Mouse (Mus musculus) 416B (cell line): ENCODE measurements around the gene Crhr1.

Experiments used
- DNase-seq: peaks from one replicate; pipeline ENCODE4 v3.0.0; 2011; ENCODE audit warnings: low read depth

Gene Crhr1

DNA sequence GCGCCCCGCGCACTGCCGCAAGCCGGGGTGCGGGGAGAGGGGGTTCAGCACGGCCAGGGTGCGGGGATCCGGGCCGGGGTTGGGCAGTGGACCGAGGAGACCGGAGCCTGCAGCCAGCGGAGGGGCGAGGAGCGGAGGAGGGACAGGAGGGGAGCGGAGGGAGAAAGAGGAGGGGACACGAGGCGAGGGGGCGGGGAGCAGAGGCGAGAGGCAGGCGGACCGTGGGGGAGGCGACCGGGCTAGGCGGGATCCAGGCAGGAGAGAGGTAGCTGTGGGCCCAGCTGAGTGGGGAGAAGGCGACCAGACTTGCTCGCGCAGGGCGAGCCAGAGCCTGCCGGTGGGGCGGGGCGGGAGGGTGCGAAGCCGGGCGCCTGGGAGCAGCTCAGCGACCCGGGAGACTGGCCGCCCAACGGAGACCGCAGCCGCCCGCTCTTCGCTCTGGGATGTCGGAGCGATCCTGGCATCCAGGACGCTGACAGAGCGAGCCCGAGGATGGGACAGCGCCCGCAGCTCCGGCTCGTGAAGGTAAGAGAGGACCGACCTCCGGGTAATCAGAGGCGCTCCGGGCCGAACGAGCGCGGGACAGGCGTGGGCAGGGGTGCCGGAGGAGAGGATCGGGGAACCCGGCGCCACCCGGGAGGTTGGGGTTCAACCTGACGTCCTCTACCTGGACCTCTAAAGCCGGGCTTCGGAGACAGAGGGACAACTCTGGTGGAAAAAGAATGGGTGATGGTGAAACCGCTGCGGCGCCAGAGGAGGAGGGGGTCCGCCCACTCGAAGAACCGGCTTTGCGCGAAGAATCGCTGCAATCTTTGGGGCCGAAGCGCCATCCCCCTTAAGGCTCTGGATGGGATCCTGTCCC is at the start of gene Crhr1:
Crhr1 (plus strand) TSS at position 276 of the 862 bp plus-strand sequence.
- DNase-seq = no peak

DNA sequence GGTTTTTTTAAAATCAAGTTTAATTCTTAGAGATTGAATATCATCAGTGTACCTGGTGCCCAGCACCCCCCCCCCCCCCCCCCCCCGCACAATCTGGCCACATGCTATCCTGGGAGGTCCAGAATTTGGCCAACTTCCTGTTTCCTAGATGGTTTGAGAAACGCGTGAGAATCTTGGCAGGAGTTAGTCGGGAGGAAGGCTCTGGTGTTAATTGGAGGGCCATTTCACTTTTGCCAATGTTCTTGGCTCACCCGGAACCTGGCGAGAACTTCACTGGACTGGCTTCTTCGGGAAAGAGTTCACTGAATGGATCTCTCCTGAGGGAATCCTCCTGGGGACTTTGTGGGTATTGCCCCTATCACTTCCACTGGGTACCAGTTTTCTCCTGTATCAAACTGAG is 49.4 kb upstream of the Crhr1 start:
- DNase-seq = no peak

DNA sequence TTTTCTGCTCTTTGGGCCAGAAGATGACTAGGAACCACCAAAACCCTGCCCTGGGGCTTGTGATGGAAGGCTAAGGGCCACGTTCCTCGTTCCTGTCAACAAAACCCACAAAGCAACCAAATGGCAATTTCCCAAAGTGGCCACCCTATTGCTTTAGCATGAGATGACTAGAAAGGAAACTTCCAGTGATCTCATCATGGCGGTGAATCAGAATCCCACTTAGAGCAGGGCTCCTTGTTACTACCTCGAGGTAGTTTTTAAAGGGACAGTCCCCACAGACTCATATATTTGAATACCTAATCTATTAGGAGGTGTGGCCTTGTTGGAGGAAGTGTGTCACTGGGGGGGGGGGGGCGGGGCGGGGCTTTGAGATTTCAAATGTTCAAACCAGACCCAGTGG is 48.9 kb upstream of the Crhr1 start:
- DNase-seq = peak; percentile 3

DNA sequence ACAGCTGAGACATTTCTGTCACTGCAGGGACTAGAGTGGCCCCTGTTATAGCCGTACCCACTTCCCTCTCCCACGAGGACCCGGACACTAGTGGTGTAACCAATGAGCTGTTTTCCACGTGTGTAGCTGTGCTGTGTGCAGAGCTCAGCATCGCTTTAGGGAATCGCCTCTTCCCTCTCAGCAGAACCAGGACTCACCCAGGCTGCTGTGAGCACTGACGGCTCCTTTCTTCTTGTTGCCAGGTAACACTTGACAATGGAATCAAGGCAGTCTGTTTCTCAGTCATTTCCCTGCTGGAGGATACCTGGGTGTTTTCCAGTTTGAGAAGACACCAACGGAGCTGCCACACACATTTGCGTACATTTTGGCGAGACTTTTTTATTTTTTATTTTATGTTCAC is 44.1 kb upstream of the Crhr1 start:
- no peak for DNase-seq

DNA sequence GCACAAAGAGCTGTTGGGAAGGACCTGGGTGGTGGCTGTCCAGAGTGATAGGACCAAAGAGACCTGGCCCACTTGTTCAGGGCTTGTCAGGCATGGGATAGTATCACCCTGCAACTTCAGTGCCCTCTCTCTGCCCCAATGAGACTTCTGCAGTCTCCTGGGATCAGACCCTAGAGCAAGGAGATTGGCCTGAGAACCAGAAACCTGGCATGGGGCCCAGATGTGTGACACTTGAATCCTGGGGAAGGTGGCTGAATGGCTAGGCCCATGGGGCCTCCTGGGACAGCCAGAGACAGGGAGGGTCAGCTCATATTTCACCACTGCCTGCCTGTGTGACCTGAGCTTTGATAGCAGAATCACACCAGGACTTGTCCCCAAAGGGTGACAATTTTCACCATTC is 41.9 kb upstream of the Crhr1 start:
- DNase-seq = no peak

DNA sequence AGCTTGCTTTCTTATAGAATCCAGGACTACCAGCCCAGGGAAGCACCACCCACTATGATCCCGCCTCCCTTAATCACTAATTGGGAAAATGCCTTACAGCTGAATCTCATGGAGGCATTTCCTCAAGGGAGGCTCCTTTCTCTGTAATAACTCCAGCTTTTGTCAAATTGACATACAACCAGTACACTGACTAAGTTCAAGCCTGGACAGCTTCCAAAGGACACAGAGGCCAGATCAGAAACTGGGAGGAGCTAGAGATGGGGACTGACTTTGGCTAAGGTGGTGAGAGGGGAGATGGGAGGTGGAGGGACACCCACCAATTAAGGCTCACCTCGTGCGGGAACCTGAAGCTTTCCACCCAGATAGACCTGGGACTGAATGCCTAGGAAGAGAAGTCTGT is 37.5 kb upstream of the Crhr1 start:
- DNase-seq = no peak

DNA sequence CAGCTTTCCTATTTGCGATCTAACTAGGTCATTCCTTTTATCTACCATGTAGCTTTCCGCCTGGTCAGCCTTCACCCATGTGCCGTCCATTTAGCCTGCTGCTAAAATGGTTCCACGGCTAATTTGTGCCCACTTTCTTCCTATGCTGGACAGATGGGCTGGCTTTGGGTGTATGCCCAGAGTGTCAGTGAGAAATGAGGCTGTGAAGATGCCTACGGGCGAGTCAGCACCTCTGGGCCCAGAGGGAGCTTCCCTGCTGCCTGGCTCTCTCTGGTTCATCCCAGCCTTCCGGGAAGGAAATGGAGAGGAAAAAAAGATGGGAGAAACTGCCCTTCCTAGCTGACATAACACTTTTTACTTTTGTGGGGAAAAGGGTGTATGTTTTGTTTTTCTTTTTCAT is 36.1 kb upstream of the Crhr1 start:
- DNase-seq = no peak

DNA sequence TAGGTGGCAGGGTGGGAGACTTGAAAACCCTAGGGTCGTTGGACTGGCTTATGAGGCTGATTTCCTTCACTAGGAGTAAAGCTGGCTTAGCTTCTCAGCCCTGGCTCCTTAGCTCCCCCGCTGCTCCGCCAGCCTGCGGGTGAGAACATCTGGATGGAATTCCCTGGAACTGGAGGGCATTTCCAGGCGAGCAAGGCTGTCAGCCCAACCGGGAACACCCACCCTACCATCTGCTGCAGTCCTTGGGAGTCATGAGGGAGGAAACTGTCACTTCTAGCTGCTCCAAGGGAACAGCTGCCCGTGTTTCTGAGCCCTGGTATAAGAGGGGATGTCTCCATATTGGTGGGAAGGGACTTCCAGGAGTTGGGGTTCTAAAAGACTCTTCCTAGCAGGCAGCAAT is 33.1 kb upstream of the Crhr1 start:
- no peak for DNase-seq

DNA sequence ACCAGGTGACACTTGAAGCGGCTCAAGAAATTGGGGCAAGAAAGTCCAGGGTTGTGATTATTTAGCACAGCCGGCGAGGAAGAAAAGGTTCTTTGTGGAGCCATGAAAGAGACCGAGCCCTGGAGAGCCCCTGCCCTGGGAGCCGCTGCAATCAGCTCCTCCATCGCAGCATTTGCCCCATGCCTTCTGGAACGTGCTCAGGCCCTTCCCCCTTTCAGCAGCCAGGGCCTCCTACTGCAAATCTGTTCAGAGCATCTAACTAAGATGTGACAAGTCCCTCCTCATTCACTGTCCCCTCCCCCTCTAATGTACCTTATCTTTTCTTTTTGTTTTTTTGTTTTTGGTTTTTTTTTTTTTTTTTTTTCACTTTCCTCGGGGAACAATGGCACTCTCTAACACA is 30.0 kb upstream of the Crhr1 start:
- no peak for DNase-seq

DNA sequence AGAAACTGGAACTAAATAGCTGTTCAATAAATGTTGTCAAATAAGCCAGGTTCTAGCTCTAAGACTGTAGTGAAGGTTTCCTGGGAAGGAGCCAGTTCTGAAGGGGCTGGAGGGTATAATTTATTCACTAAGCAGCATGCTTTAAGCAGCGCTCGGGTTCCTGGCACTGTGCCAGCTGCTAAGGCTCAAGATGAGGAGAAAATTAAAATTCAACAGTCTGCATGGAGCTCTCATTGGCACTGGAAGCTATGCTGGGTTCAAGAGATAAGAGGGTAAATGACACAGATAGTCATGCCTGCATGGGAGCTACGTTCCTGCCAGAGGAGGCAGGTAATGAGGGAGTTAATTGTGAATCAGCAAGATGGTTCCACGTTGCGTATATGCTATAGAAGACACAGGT is 26.3 kb upstream of the Crhr1 start:
- no peak for DNase-seq

DNA sequence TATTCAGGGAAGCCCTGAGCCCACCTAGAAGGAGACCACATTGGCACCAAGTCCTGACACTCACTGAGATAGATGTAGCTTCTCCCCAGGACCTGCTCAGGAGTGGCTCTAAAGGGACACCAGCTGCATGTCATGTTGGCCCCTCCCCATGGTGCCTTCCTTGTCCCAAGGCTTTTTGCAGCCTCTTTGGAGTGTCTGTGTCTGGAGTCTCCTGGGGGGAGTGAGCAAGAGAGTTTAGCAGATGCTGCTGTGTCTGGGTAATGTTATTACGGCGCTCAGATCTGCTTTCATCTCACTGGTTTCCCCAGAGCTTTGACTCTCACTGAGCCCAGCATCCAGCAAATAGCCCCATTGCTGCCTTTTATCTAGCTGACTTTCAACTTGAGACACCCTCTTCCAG is 25.7 kb upstream of the Crhr1 start:
- DNase-seq = no peak

DNA sequence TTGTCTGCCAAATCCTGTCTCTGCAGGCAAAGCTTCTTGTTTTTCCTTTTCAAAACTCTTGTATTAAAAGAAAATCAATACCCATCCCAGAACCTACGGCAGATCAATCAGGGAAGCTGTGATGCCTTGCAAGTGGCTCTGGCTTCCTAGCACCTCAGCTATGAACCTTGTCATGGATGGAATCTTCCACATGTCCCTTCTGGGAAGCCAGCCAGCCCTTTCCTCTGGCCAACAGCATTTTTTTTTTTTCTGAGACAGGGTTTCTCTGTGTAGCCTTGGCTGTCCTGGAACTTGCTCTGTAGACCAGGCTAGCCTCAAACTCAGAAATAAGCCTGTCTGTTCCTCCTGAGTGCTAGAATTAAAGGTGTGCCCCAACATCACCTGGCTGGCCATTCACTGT is 22.3 kb upstream of the Crhr1 start:
- no peak for DNase-seq

DNA sequence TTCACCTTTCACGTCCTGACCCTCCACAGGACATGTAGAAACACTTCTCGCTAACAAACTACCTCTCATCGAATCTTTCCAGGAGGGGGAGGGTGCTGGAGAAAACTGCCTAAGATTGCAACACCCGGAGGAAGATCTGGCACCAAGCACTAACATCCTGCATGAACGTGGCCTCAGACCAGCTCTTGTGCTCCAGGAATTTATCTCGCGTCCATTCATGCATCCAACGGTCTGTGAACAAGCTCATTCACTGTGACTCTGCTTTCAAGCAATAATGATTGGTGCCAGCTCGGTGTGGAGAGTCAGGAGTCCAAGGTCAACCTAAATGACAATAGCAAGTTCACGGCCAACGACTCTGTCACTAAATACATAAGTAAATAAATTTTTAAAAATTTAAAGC is 20.8 kb upstream of the Crhr1 start:
- DNase-seq = no peak

DNA sequence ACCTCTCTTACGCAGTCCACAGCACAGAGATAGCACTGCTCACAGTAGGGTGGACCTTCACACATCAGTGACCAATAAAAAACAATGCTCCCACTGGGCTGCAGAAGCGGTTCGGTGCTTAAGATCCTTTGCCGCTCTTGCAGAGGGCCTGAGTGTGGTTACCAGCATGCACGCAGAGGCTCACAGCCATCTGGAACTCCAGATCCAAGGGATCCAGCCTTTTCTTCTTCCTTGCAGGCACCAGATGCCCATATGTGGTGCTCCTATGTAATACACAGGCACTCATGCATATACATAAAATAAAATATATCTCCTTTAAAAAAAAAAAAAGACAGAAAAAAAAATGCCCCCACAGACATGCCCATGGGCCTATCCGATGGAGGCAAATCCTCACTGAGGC is 19.0 kb upstream of the Crhr1 start:
- DNase-seq = no peak

DNA sequence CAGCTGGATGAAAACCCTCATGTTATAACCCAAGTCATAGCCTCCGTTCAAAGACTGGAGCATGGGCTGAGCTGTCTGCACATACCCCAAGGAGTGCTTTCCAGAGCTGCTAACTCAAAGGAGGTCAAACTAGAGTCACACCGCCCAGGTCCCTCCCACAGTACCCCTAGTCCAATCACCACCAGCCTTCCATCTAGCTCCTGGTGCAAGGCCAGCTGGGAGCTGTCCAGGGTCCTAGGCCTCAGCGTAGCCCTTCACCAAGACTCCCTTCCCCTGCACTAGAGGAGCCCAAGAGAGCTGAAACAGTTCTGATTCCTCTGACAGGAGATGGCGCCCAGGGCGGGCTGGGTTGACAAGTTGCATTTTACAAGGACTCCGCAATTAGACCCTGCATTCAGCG is 18.0 kb upstream of the Crhr1 start:
- peak; percentile 74 for DNase-seq

DNA sequence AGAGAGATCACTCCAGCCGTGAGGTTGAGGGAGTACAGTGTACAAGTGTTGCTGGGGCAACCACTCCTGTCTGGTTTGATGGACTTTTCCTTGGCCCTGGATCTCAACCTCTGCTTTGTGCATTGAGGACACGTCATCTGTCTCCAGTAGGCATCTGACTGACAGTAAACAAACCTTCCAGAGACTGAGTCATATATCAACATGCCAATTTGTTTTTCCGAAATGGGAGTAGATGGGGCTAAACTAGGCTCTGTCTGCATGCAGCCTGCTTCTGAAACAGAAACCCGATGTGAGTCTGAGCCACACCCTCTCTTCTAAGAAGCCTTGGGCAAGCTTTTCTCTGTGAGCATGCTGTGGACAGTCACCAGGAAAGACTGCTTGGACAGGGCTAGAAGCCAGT is 14.3 kb upstream of the Crhr1 start:
- DNase-seq = no peak

DNA sequence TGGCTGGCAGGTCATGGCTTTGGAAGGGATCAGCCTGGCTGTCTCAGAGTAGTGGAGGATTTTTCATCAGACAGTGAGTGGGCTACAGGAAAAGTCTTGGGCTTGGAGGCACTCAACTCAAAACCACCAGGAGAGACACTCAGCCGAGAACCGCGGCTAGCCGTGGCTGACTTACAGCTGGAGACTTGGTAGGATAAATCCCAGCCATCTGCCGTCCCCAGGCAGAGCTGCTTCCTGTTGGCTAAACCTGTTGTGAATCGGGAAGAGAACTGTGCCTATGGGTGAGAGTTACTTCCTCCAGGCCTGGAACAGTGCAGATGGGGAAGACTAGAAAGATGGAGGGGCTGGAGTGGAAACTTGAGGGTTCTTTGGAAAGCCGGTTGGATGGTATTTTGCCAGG is 9.7 kb upstream of the Crhr1 start:
- no peak for DNase-seq

DNA sequence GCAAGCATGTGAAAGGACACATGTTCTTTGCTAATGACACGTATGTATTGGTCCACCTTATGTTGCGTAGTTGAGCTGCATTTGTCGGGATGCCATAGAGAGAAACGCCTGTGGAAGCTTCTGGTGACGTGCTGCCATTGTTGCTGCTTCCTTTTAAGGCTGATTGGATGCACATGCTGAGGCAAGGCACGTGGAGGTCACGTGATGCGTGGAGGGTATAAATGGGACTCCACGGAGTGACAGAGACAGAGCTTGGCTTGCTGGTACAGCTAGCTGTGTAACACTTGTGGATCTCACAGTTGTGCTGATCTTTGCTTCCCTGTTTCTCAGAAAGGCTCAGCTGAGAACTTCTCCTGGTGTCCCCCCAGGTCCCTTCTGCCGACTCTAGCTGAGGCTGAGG is 9.2 kb upstream of the Crhr1 start:
- no peak for DNase-seq

DNA sequence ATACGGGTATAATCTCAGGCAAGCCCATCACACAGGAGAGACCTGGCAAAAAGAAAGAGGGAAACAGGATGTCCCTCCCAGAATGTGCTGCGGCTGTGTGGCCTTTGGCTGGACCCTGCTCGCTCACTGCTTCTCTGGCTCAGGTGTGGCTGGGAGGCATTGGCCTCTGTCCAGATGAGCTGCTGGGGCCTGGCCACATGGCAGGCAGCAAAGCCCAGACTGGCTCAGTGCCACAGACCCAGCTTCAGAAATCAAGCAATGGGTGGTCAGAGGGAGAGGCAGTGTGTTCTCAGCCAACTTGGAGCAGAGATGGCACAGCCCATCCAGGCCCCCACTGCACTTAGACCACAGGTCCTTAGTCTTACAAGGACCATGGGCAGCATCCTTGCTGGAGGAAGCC is 8.1 kb upstream of the Crhr1 start:
- no peak for DNase-seq

DNA sequence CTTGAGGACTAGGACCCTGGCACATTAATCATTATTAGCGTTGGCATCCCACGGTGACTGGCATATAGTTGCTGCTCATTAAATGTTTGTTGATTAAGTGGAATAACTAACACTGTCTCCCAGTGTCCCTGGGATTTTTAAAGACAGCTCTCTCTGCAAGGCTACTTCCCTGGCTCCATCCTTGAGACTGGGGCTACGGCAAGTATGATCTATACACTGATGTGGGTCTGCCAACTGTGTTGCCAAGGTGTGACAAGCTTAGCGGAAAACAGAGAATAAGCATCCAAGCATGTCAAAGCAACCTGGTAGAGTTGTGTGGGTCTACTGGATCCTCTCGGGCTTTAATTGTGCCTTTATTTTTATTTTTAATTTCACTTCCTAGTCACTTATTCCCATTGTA is 3.2 kb upstream of the Crhr1 start:
- DNase-seq = no peak

DNA sequence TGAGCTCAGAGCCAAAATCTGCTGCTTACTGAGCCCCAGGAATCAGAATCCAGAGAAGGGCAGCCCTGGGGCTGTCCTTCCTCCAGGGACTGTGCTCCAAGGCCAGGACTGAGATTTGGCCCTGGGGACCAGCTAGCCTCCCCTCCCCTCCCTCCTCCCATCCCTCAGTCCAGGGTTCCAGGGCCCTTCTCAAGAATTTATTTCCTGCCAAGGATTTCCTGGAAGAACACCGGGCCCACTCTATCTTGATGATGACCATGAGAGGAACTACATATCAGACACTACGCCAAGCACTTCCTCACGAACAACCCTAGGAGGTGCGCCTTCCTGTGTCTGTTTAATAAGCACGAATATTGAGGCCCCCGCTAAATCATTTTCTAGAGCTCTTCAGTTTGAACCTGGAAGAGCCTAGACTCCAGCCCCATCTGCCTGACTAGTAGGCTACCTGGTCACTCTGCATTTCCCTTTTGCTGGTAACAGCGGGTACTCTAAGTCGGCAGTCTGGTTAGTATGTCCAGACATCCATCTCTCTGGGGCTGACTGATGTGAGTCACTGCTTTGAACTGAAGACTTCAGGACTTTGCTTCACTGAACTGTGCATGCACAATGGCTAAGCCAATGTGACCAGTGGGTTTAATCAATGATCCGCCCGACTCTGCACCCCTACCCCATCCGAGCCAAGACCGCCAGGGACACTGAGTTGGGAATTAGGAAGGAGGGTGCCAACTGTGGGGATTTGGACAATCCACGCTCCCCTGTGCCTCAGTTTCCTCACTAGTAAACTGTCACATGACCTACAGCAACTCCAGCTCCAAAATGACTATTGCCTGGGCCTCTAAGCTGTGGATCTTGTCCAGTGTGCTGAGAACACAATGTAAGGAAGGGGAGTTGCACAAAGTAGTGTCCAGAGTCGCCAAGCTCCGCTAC is 1.7 kb upstream of the Crhr1 start:
- no peak for DNase-seq

DNA sequence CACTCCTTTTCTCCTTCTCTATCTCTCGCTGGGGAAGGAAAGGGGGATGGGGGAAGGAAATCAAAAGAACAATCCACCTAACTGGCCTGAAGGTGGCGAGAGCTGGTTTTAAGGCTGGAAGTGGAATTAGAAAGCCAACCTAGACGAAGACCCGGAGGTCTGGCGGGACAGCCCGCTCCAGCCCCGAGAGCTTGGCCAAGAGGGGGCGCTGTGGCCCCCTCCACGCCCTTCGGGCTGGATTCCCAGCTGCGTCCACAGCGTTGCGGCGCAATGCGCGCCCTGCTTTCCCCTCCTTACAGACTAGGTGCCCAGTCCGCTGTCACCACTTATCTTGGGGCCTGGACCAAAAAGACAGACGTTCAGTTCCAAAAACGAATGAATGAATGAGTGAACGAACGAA is 899 bp upstream of the Crhr1 start:
- DNase-seq = no peak

DNA sequence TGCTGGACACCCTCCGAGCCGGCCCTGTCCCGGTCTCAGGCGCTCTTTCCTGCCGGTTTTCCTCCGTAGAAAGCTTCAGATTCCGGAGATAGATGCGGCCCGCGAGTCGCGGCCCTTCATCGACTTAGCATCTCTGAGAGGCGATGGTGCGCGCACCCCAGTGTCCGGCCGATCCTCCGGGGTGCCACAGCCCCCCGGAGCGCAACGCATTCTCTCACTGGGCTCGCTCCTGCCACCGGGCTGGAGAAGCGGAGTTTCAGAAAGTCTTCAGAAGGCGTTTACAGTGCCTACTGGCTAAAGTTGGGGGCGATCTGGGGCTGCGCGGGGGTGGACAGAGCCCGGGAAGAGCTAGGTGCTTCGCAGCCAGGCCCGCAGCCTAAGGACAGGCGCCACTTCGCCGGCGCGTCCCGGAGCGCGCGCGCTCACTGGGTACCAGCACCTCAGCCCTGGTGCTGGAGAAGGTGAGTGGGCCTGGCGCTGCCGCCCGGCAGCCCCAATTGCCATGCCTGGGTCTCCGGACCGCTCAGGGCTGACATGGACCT is 858 bp downstream of the Crhr1 start:
- DNase-seq = no peak
